ENCODE assay signal across 11 mouse cellular contexts in the genomic region with DNA sequence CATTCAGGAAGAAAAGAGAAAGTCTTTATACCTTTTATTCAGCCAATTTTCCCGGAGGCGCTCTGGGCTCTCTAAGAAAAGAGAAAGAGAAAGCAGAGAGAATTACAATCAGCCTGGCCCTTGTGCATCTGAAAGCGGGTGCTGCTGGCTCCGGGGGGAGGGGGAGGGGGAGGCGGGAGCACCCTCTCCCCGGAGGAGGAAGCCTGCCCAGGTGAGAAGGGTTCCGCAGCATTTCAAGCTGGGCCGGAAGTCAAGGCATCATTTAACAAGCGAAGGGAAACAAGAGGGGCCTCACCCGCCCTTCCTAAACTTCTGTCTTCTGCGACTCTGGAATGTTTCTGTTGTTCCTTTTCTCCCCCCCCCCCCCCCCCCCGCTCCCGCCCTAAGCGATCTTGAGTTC.
DNase-seq lines count a peak whose midpoint lies in the region; ATAC-seq and TF ChIP-seq lines count a peak whose summit lies in the region.
"Had no signal": no experiment of that assay in that cellular context is flagged by ENCODE, and none has a peak within 500 bp of the region (broad histone marks: within the 10 kb centered on the region; RNA-seq: fewer than 3 reads in every experiment).

No protein-coding gene starts in this region.

- no peak for DNase-seq in hindbrain, embryonic 11.5 days (ENCODE audit: low spot score)
- DNase-seq in ES-E14 (ENCODE audit: low read depth, low spot score) = peak; percentile 13
- no peak for DNase-seq in lung, postnatal 14 days
- no peak for DNase-seq in layer of hippocampus, adult 8-10 months (ENCODE audit: low spot score in 2 of 2)
- DNase-seq in right cerebral cortex, postnatal 36 days (ENCODE audit: low spot score in 2 of 2) = no peak
- DNase-seq: kidney, adult 9 months; layer of hippocampus, postnatal 36 days had no signal

- in situ Hi-C loops in ES-E14 (cut with MboI; ENCODE audit: low sequenced_read_pairs in 2 of 2, unreplicated experiment in 2 of 2) = no loop called here

- no peak overlapping the region for H3K9ac ChIP-seq in hindbrain, embryonic 13.5 days
- no peak overlapping the region for H3K9ac ChIP-seq in hindbrain, embryonic 11.5 days (ENCODE audit: low read depth, low read length)
- no peak overlapping the region for H3K9ac ChIP-seq in ES-E14 (ENCODE audit: insufficient read depth, low read depth, low read length, poor library complexity, severe bottlenecking)
- no peak overlapping the region for H3K9ac ChIP-seq in forebrain, embryonic 15.5 days (replicated peaks)
- no peak overlapping the region; the same call in 1 of the 2 replicates for H3K9ac ChIP-seq in midbrain, embryonic 15.5 days

- 4% methylated on average over 13 of the region's 14 CpGs for WGBS in hindbrain, embryonic 13.5 days
- 4% methylated on average over 12 of the region's 14 CpGs for WGBS in hindbrain, embryonic 11.5 days
- under 1% methylated on average over 13 of the region's 14 CpGs for WGBS in forebrain, embryonic 15.5 days
- 3% methylated on average over 12 of the region's 14 CpGs for WGBS in midbrain, embryonic 15.5 days

- peak overlapping the region; percentile 41; the same call in 1 of the 2 replicates for H3K27ac ChIP-seq in hindbrain, embryonic 13.5 days
- no peak overlapping the region for H3K27ac ChIP-seq in hindbrain, embryonic 11.5 days (ENCODE audit: low read depth, low read length)
- H3K27ac ChIP-seq in ES-E14 (ENCODE audit: insufficient read depth, low read depth, low read length, poor library complexity, severe bottlenecking) = peak overlapping the region; percentile 74; the same call in 1 of the 2 replicates
- H3K27ac ChIP-seq in forebrain, embryonic 15.5 days (replicated peaks) = no peak overlapping the region; the same call in 1 of the 2 replicates
- H3K27ac ChIP-seq in midbrain, embryonic 15.5 days = peak overlapping the region; percentile 27; the same call in 1 of the 2 replicates
- H3K27ac ChIP-seq: macrophage had no signal

- H3K4me1 ChIP-seq in hindbrain, embryonic 13.5 days (replicated peaks) = peaks cover 24% of the 10 kb centered on the region
- H3K4me1 ChIP-seq in hindbrain, embryonic 11.5 days (replicated peaks; ENCODE audit: control insufficient read depth, insufficient read depth, low read length) = 0 out of 2 replicates have a peak, but pooled peaks cover 4% of the 10 kb centered on the region
- peaks cover 0 to 12% of the 10 kb centered on the region in 2 experiments; a peak in 2 of 4 replicates for H3K4me1 ChIP-seq in ES-E14 (ENCODE audit: control insufficient read depth in 2 of 2, insufficient read depth in 2 of 2, low read length in 2 of 2, poor library complexity in 1 of 2)
- peaks cover 9% of the 10 kb centered on the region for H3K4me1 ChIP-seq in forebrain, embryonic 15.5 days
- H3K4me1 ChIP-seq in midbrain, embryonic 15.5 days = peaks cover 17% of the 10 kb centered on the region

- no peaks in the 10 kb centered on the region for H3K36me3 ChIP-seq in hindbrain, embryonic 13.5 days
- H3K36me3 ChIP-seq in hindbrain, embryonic 11.5 days (ENCODE audit: control insufficient read depth, insufficient read depth, low read length) = no peaks in the 10 kb centered on the region
- no peaks in the 10 kb centered on the region for H3K36me3 ChIP-seq in ES-E14 (ENCODE audit: control insufficient read depth, insufficient read depth, low read length, poor library complexity, severe bottlenecking)
- H3K36me3 ChIP-seq in forebrain, embryonic 15.5 days = no peaks in the 10 kb centered on the region
- no peaks in the 10 kb centered on the region for H3K36me3 ChIP-seq in midbrain, embryonic 15.5 days (replicated peaks)

- H3K27me3 ChIP-seq in hindbrain, embryonic 13.5 days = no peaks in the 10 kb centered on the region
- H3K27me3 ChIP-seq in hindbrain, embryonic 11.5 days (ENCODE audit: control insufficient read depth, insufficient read depth, low read length) = peaks cover 3% of the 10 kb centered on the region; the same call in 1 of the 2 replicates
- H3K27me3 ChIP-seq in forebrain, embryonic 15.5 days = no peaks in the 10 kb centered on the region
- H3K27me3 ChIP-seq in midbrain, embryonic 15.5 days (replicated peaks) = no peaks in the 10 kb centered on the region

- H3K9me3 ChIP-seq in hindbrain, embryonic 13.5 days = no peaks in the 10 kb centered on the region
- no peaks in the 10 kb centered on the region for H3K9me3 ChIP-seq in hindbrain, embryonic 11.5 days (ENCODE audit: control insufficient read depth, low read length)
- H3K9me3 ChIP-seq in ES-E14 (ENCODE audit: control insufficient read depth, insufficient read depth, low read depth, low read length) = no peaks in the 10 kb centered on the region
- H3K9me3 ChIP-seq in forebrain, embryonic 15.5 days = no peaks in the 10 kb centered on the region
- H3K9me3 ChIP-seq in midbrain, embryonic 15.5 days = no peaks in the 10 kb centered on the region

- no peak overlapping the region for H3K4me3 ChIP-seq in hindbrain, embryonic 13.5 days
- H3K4me3 ChIP-seq in hindbrain, embryonic 11.5 days (ENCODE audit: low read depth, low read length) = no peak overlapping the region
- peak overlapping the region; percentile 13 to 46 for H3K4me3 ChIP-seq in ES-E14 (ENCODE audit: insufficient read depth in 1 of 2, low read depth in 1 of 2, low read length in 2 of 2, poor library complexity in 1 of 2, severe bottlenecking in 1 of 2)
- H3K4me3 ChIP-seq in forebrain, embryonic 15.5 days = no peak overlapping the region
- no peak overlapping the region for H3K4me3 ChIP-seq in midbrain, embryonic 15.5 days

- H3K4me2 ChIP-seq in hindbrain, embryonic 13.5 days = peak overlapping the region; percentile 33; the same call in 1 of the 2 replicates
- H3K4me2 ChIP-seq in hindbrain, embryonic 11.5 days (replicated peaks; ENCODE audit: low read depth, low read length) = no peak overlapping the region
- H3K4me2 ChIP-seq in forebrain, embryonic 15.5 days (replicated peaks) = peak overlapping the region; percentile 36
- H3K4me2 ChIP-seq in midbrain, embryonic 15.5 days = peak overlapping the region; percentile 37

- ATAC-seq in hindbrain, embryonic 13.5 days (ENCODE audit: low FRiP score) = no peak
- ATAC-seq in hindbrain, embryonic 11.5 days (ENCODE audit: low FRiP score) = no peak
- no peak for ATAC-seq in forebrain, embryonic 15.5 days (replicated peaks)
- ATAC-seq in midbrain, embryonic 15.5 days (replicated peaks) = no peak

TF ChIP-seq in ES-E14, 5 proteins besides CTCF, POLR2A, EP300 and RAD21:
- TF ChIP-seq ZNF384 (IDR thresholded peaks at IDR 0.05; ENCODE audit: low read depth, low read length) (no peak), CHD2 (IDR thresholded peaks at IDR 0.05; ENCODE audit: low read depth, low read length) (no peak)
TF ChIP-seq in ES-E14: peak in this region for 0.

Comparison
In these comparisons a context has a peak if more than half of its experiments do, and no peak if none do; other contexts are left out.
1. H3K27ac ChIP-seq: peak in hindbrain, embryonic 13.5 days (single experiment), ES-E14 (single experiment) and midbrain, embryonic 15.5 days (single experiment); none in hindbrain, embryonic 11.5 days (single experiment) and forebrain, embryonic 15.5 days (single experiment).
2. H3K4me3 ChIP-seq: peak in ES-E14 (2 of 2); none in hindbrain, embryonic 13.5 days (single experiment), hindbrain, embryonic 11.5 days (single experiment), forebrain, embryonic 15.5 days (single experiment) and midbrain, embryonic 15.5 days (single experiment).